Mouse (Mus musculus): ENCODE results near the gene Podxl2. TPM values are rescaled to one million over a fixed set of nuclear protein-coding genes. Genes with fewer than 3 reads are reported as not detected.

Podxl2 gene
- polyA plus RNA-seq, 1 experiment from 2014 or later: 26.4 TPM

GRCm38 (mm10) chr6:88849270-88849669 lies 25.6 kb downstream of the Podxl2 start:
- no peak overlapping the region for H3K4me3 ChIP-seq (ENCODE audit: low read depth, low read length)
- H3K4me2 ChIP-seq: no peak overlapping the region
- no peaks in the 10 kb centered on the region for H3K4me1 ChIP-seq (ENCODE audit: control insufficient read depth, insufficient read depth, low read length)
- H3K36me3 ChIP-seq (ENCODE audit: control insufficient read depth, insufficient read depth, low read length): no peaks in the 10 kb centered on the region
- no peaks in the 10 kb centered on the region for H3K9me3 ChIP-seq (replicated peaks; ENCODE audit: control insufficient read depth, low read length)
- no peaks in the 10 kb centered on the region for H3K27me3 ChIP-seq (ENCODE audit: control insufficient read depth, insufficient read depth, low read length)
- WGBS (ENCODE audit: insufficient replicate concordance): 47% methylated on average over 4 of the region's 4 CpGs
- no peak overlapping the region for H3K27ac ChIP-seq (ENCODE audit: low read depth, low read length)
- no peak overlapping the region for H3K9ac ChIP-seq (ENCODE audit: low read depth, low read length)
- ATAC-seq (replicated peaks; ENCODE audit: insufficient number of reproducible peaks, low FRiP score, low TSS enrichment): no peak

- WGBS (ENCODE audit: insufficient replicate concordance): 62% methylated on average over 2 of the region's 2 CpGs
- ATAC-seq (replicated peaks; ENCODE audit: insufficient number of reproducible peaks, low FRiP score, low TSS enrichment): no peak
- no peaks in the 10 kb centered on the region for H3K36me3 ChIP-seq (ENCODE audit: control insufficient read depth, insufficient read depth, low read length)
- peaks cover 6% of the 10 kb centered on the region for H3K4me1 ChIP-seq (ENCODE audit: control insufficient read depth, insufficient read depth, low read length)
- H3K4me2 ChIP-seq: no peak overlapping the region
- no peak overlapping the region for H3K4me3 ChIP-seq (ENCODE audit: low read depth, low read length)
- no peaks in the 10 kb centered on the region for H3K9me3 ChIP-seq (replicated peaks; ENCODE audit: control insufficient read depth, low read length)
- H3K9ac ChIP-seq (ENCODE audit: low read depth, low read length): no peak overlapping the region
- no peaks in the 10 kb centered on the region for H3K27me3 ChIP-seq (ENCODE audit: control insufficient read depth, insufficient read depth, low read length)
- H3K27ac ChIP-seq (ENCODE audit: low read depth, low read length): no peak overlapping the region
Observed at GRCm38 (mm10) chr6:88847571-88847970, 27.3 kb downstream of the Podxl2 start.

- WGBS (ENCODE audit: insufficient replicate concordance): 82% methylated on average over 7 of the region's 7 CpGs
- Histone ChIP-seq H3K9ac (ENCODE audit: low read depth, low read length) (no peak overlapping the region), H3K27ac (ENCODE audit: low read depth, low read length) (no peak overlapping the region), H3K4me2 (no peak overlapping the region), H3K27me3 (ENCODE audit: control insufficient read depth, insufficient read depth, low read length) (no peaks in the 10 kb centered on the region), H3K4me1 (ENCODE audit: control insufficient read depth, insufficient read depth, low read length) (peaks cover 12% of the 10 kb centered on the region), H3K9me3 (replicated peaks; ENCODE audit: control insufficient read depth, low read length) (no peaks in the 10 kb centered on the region), H3K36me3 (ENCODE audit: control insufficient read depth, insufficient read depth, low read length) (no peaks in the 10 kb centered on the region), H3K4me3 (ENCODE audit: low read depth, low read length) (no peak overlapping the region)
- ATAC-seq (replicated peaks; ENCODE audit: insufficient number of reproducible peaks, low FRiP score, low TSS enrichment): no peak
Observed at GRCm38 (mm10) chr6:88844901-88845565, 29.8 kb downstream of the Podxl2 start.

DNA sequence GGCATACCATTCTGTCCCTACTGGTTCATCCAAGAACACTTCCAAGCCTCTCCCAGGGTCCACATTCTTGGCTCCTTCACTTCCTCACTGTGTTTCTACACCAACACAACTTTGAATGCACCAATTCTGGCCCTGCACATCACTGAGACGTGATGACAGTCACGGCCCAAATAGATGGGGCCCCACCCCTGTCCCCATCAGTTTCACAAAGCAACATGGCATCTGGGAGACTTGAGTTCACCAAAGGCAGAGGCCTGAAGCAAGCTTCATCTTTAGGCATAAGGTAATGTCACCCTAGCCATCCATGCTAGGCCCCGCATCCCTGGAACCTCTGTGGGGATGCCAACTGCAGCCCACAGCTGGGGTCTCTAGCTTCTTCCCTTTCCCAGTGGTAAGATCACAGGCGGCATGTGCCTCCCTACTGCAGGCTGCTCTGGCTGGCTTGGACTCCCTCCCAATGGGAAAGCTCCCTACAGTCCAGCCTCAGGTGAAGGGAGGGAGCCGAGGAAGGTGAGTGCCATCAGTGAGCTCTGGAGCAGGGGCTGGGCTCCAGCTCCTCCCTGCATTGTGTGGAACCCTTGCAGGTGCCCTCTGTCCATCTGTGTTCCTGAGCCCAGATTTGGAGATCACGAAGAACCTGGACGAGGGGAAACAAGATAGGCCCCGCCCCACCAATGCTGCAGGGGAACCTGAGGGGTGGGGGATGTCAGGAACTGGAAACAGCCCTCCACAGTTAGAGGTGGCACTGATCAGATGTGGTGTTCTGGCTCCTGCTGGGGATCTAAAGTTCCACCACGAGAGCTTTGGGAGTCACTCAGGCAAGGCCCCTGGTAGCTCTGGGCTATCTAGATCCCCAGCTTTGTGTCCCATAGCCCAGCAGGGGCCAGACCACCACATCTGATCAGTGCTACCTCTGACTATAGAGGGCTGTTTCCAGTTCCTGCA lies 30.8 kb downstream of the Podxl2 start:
- no peaks in the 10 kb centered on the region for H3K9me3 ChIP-seq (replicated peaks; ENCODE audit: control insufficient read depth, low read length)
- peaks cover 12% of the 10 kb centered on the region for H3K4me1 ChIP-seq (ENCODE audit: control insufficient read depth, insufficient read depth, low read length)
- WGBS (ENCODE audit: insufficient replicate concordance): 78% methylated on average over 9 of the region's 9 CpGs
- H3K27ac ChIP-seq (ENCODE audit: low read depth, low read length): no peak overlapping the region
- H3K36me3 ChIP-seq (ENCODE audit: control insufficient read depth, insufficient read depth, low read length): no peaks in the 10 kb centered on the region
- no peak overlapping the region for H3K4me3 ChIP-seq (ENCODE audit: low read depth, low read length)
- H3K27me3 ChIP-seq (ENCODE audit: control insufficient read depth, insufficient read depth, low read length): no peaks in the 10 kb centered on the region
- ATAC-seq (replicated peaks; ENCODE audit: insufficient number of reproducible peaks, low FRiP score, low TSS enrichment): no peak
- H3K9ac ChIP-seq (ENCODE audit: low read depth, low read length): no peak overlapping the region
- H3K4me2 ChIP-seq: no peak overlapping the region

DNA sequence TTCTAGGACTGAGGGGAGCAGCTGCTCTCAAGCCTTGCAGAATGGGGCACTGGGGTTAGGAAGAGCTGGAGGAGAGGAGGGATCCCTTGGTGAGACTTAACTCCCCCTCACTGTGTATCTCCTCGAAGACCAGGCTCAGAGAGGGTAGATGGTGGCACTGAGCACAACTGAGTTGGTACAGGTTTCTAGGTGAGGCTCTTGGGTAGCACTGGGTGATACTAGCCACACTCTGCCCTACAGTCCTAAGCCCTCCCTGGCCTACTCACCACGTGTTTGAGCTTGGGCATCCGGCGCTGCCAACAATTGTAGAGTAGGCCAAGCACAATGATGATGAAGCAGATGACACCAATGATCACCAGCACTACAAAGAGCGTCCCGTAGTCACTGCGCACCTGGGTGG lies 31.6 kb downstream of the Podxl2 start:
- Histone ChIP-seq H3K9ac (ENCODE audit: low read depth, low read length) (peak overlapping the region; percentile 81), H3K27me3 (ENCODE audit: control insufficient read depth, insufficient read depth, low read length) (no peaks in the 10 kb centered on the region), H3K4me3 (ENCODE audit: low read depth, low read length) (peak overlapping the region; percentile 84), H3K4me1 (ENCODE audit: control insufficient read depth, insufficient read depth, low read length) (peaks cover 12% of the 10 kb centered on the region), H3K27ac (ENCODE audit: low read depth, low read length) (0 out of 2 replicates have a peak overlapping the region, but pooled peaks have one; percentile 84), H3K4me2 (peak overlapping the region; percentile 85), H3K9me3 (replicated peaks; ENCODE audit: control insufficient read depth, low read length) (no peaks in the 10 kb centered on the region), H3K36me3 (ENCODE audit: control insufficient read depth, insufficient read depth, low read length) (no peaks in the 10 kb centered on the region)
- WGBS (ENCODE audit: insufficient replicate concordance): 68% methylated on average over 7 of the region's 7 CpGs
- no peak for ATAC-seq (replicated peaks; ENCODE audit: insufficient number of reproducible peaks, low FRiP score, low TSS enrichment)

DNA sequence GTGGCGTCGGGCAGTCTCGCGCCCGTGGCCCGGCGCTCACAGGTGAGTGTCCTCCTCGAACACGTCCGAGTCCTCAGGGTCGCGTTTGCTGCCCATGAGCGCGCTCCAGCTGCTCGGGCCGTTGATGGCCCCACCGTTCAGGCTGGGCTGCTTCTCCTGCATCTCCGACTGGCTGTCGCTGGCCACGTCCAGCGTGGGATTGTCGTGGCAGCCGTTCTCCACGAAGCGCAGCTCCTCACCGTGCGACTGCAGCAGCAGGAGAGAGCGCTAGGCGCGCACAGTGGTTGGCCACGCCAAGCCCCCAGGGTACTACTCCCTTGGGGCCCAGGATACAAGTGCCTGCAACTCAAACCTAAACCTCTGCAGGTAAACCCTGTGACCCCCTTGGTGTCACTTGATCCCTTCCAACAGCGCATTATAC lies 32.1 kb downstream of the Podxl2 start:
- WGBS (ENCODE audit: insufficient replicate concordance): under 1% methylated on average over 32 of the region's 32 CpGs
- Histone ChIP-seq H3K27me3 (ENCODE audit: control insufficient read depth, insufficient read depth, low read length) (no peaks in the 10 kb centered on the region), H3K4me2 (peak overlapping the region; percentile 85), H3K36me3 (ENCODE audit: control insufficient read depth, insufficient read depth, low read length) (no peaks in the 10 kb centered on the region), H3K4me3 (ENCODE audit: low read depth, low read length) (peak overlapping the region; percentile 84), H3K9ac (ENCODE audit: low read depth, low read length) (peak overlapping the region; percentile 81), H3K27ac (ENCODE audit: low read depth, low read length) (peak overlapping the region; percentile 84), H3K9me3 (replicated peaks; ENCODE audit: control insufficient read depth, low read length) (no peaks in the 10 kb centered on the region), H3K4me1 (ENCODE audit: control insufficient read depth, insufficient read depth, low read length) (peaks cover 12% of the 10 kb centered on the region)
- peak; percentile 8; the same call in 1 of the 2 replicates for ATAC-seq (replicated peaks; ENCODE audit: insufficient number of reproducible peaks, low FRiP score, low TSS enrichment)

DNA sequence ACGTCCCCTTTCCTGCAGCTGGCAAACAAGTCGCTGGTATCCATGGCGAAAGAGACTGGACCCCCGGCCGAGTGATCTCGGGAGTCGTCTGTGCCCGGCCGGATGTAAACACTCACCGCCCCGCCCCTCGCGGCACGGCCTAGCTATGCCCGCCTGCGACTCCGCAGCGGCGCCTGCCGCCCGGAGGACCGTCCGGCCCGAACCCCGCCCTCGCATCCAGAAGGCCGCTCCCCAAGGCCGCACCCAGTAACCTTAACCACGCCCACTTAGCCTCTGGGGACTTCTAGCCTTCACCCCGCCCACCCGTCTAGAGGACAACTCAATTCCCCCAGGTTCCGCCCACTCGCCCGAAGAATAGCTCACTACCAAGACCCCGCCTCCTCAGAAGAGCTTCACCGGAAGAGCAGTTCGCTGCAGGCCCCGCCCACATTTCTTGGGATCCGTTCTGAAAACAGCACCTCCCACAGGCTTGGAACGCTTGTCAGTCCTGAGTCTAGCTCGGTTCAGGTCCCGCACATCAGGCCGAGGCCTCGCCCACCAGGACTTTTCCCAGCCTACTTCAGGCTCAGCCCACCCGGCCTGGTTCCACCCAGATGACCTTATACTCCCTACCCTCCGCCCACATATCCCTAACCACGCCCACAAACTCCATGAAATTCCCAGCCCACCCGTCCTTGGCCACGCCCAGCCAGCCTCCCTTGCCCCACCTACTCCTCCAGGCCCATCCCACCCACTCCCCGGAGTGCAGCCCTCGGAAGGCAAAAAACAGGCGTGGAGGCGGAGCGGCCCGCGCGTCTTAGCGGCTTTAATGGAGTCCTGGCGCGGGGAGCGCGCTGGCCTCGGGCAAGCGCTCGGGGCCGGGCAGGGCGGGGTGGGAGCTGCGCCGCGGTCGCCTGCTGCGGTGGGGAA lies 32.8 kb downstream of the Podxl2 start, which contains the start of gene Abtb1:
TSS of gene Abtb1 (minus strand) at position 204 of the 909 bp plus-strand sequence.
- H3K4me3 ChIP-seq (ENCODE audit: low read depth, low read length): peak within 1 kb of the TSS; percentile 84
- under 1% methylated on average over 63 of the region's 72 CpGs for WGBS (ENCODE audit: insufficient replicate concordance)
- H3K4me2 ChIP-seq: peak within 1 kb of the TSS; percentile 85
- peak; percentile 95 for ATAC-seq (replicated peaks; ENCODE audit: insufficient number of reproducible peaks, low FRiP score, low TSS enrichment)
- no peaks in the 10 kb centered on the region for H3K36me3 ChIP-seq (ENCODE audit: control insufficient read depth, insufficient read depth, low read length)
- H3K27ac ChIP-seq (ENCODE audit: low read depth, low read length): peak within 1 kb of the TSS; percentile 84
- peak within 1 kb of the TSS; percentile 91 for H3K9ac ChIP-seq (ENCODE audit: low read depth, low read length)
- no peaks in the 10 kb centered on the region for H3K27me3 ChIP-seq (ENCODE audit: control insufficient read depth, insufficient read depth, low read length)
- H3K4me1 ChIP-seq (ENCODE audit: control insufficient read depth, insufficient read depth, low read length): peaks cover 12% of the 10 kb centered on the region
- H3K9me3 ChIP-seq (replicated peaks; ENCODE audit: control insufficient read depth, low read length): no peaks in the 10 kb centered on the region

DNA sequence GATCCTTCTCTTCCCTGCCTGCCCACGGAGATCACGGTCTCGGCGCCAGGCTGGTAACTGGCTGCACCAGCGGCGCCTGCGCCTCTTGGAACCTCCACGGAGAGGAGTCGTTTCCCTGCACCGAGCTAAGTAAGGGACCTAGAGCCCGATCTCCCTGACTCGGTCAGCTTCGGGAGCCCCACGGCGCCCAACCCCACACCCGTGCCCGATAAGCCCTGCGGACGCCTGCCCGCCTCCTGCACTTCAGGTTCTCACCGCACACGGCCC lies 33.4 kb downstream of the Podxl2 start:
- H3K36me3 ChIP-seq (ENCODE audit: control insufficient read depth, insufficient read depth, low read length): peaks cover 3% of the 10 kb centered on the region; the same call in 1 of the 2 replicates
- no peaks in the 10 kb centered on the region for H3K9me3 ChIP-seq (replicated peaks; ENCODE audit: control insufficient read depth, low read length)
- ATAC-seq (replicated peaks; ENCODE audit: insufficient number of reproducible peaks, low FRiP score, low TSS enrichment): no peak; the same call in 1 of the 2 replicates
- under 1% methylated on average over 22 of the region's 22 CpGs for WGBS (ENCODE audit: insufficient replicate concordance)
- no peaks in the 10 kb centered on the region for H3K27me3 ChIP-seq (ENCODE audit: control insufficient read depth, insufficient read depth, low read length)
- peak overlapping the region; percentile 91 for H3K9ac ChIP-seq (ENCODE audit: low read depth, low read length)
- peak overlapping the region; percentile 84 for H3K27ac ChIP-seq (ENCODE audit: low read depth, low read length)
- H3K4me2 ChIP-seq: peak overlapping the region; percentile 85
- peaks cover 12% of the 10 kb centered on the region for H3K4me1 ChIP-seq (ENCODE audit: control insufficient read depth, insufficient read depth, low read length)
- H3K4me3 ChIP-seq (ENCODE audit: low read depth, low read length): peak overlapping the region; percentile 84

Data from heart, embryonic 11.5 days (tissue).